Mouse (Mus musculus): Measurements from ENCODE around the gene Nck2.

DNA sequence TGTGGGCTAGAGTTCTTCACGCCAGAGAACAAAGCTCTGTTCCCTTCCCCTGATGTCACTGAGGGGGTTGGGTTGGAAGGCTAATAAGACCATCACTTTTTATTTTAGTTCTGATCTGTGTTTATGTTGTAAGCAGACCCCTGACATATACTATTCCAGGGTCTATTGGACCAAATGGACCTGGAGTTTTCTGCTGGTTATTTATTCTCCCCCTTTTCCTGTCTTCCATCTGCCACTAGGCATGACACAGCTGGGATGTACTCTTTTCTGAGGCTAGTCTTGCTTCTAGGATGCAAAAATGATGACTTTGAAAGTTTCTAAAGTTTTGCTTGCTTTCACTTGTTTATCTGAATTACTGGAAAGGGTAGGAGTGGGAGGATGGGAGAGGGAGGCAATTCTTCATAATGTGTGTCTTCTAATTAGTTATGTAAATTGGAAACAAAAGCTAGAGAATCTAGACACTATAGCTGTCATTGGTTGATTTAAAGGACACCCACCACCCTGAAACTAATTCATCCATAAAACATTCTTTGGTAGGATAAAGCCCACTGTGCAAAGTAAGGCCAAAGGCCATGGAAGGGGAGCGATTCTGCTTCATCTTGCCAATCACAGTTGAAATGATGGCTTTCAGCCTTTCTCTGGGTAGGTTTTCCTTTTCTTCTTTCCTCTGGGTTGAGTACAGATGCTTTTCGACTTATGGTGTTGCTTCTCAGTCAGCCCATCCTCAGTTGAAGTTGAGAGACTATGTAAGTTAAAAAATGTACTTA, 42.8 kb downstream of the Nck2 start:
- no peak for TF ChIP-seq POLR2A (IDR thresholded peaks at IDR 0.05; ENCODE audit: low read depth, low read length)
- no peak for TF ChIP-seq CTCF (IDR thresholded peaks at IDR 0.05; ENCODE audit: borderline replicate concordance, insufficient read depth, low read length)
